Mouse (Mus musculus) right cerebral cortex, postnatal 25 days (tissue): ENCODE data around the gene Mark3.

Experiments used
- DNase-seq: peaks from one replicate; pipeline ENCODE4 v3.0.0; 2022

Gene Mark3

GRCm38 (mm10) chr12:111703301-111703700 lies 129.0 kb downstream of the Mark3 start:
- no peak for DNase-seq

DNA sequence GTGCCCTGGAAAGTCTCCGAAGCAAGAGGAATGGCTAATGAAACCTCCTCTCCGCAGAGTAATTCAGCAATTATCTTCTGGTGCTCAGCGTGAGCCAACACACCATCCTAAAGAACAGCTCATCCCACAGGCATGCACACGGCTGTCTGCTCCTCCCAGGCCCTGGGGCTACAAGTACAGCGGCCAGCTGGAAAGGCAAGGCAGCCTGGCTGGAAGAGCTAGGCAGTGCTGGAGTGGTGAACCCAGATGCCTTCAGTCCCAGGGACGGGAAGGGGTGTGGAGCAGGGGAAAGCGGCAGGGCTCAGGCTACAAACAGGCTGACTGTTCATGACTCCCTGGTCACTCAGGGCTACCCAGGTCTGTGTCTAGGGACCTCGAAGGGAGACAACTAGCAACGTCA lies 130.3 kb downstream of the Mark3 start:
- DNase-seq: no peak

GRCm38 (mm10) chr12:111705186-111705973 lies 131.1 kb downstream of the Mark3 start:
- no peak for DNase-seq
